Mouse (Mus musculus): ENCODE data around the gene Gm20388.
"Not testable (repeated sequence)": the region's sequence is repeated elsewhere in the genome, so short reads cannot be mapped to it uniquely, and the experiment has no call there.

The Gm20388 gene

DNA sequence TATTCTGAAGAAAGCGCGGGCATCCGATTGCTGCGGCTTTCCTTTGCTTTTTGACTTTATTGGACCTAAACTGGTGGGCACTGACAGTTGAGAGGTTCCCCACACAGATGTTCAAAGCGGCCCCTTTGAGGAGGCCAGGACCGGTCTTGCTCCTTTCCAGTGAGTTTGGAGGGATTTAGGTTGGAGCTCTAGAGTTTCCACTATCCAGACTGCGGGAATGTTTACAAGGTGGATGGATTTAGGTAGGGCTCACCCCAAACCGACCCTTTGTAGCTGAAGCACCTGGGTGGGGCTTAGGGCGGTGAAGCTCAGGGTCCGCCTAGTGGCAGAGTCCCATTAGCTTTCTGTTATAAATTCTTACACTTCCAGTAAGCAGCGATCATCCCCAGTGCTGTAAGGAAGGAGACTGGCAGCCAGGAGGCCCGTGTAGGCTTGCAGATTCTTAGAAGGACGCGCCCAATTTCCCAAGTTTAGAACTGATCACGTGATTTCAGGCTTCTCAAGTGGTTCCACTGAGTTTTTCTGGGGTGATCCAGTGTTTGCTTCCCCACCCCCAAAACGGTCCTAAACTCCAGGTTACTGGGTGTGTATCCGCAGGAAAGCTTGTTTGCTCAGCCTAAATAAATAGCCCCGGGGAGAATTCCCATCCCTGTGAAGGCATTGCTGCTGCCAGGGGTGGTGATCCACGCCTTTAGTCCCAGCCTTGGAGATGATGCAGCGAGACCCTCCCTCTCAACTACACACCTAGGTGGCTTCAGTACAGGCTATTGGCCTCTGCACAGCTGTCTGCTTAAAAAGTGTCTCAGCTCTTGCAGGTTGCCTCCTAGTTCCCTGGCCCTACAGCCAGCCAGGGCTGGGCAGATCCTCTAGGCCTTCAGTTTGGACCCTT lies 1680.8 kb downstream of the Gm20388 start:
- DNase-seq (ENCODE audit: inconsistent ontology term), result peak; percentile 54

DNA sequence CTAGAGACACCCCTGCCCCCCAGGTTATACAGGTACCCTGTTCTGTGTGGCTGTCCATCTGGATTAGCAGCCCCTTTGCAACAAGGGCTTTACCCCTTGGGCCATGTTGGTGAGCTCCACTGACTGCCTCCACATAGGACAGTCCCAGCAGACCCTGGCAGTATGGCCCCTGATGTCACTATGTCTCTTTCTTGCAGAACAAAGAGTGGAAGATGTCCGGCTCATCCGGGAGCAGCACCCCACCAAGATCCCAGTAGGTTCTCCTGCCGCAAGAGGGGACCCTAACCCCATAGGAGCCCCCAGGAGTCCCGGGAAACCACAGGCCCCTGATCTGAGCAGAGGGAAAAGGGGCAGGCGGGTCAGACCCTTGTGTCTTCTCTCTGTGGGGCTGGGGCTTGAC lies 1682.7 kb downstream of the Gm20388 start:
- DNase-seq (ENCODE audit: inconsistent ontology term), result no peak

DNA sequence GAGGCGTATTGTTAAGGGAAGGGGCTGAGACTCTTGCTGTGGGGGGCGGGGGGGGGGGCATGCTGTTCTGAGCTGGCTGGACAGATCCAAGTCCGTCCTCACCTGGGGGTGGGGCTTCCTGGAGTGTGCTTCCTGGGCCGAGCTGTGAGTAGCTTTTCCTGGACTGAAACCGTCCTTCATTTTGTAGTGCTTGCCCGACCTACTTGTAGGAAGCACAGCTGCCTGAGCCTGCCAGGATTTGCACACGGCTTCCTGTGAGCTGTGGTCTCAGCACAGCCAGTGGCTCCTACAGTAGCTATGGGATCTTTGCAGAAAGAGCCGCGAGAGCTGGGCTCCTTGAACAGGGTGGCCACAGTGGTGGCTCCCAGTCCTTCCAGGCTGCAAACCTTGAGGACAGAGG lies 1683.3 kb downstream of the Gm20388 start:
- DNase-seq (ENCODE audit: inconsistent ontology term), result no peak

DNA sequence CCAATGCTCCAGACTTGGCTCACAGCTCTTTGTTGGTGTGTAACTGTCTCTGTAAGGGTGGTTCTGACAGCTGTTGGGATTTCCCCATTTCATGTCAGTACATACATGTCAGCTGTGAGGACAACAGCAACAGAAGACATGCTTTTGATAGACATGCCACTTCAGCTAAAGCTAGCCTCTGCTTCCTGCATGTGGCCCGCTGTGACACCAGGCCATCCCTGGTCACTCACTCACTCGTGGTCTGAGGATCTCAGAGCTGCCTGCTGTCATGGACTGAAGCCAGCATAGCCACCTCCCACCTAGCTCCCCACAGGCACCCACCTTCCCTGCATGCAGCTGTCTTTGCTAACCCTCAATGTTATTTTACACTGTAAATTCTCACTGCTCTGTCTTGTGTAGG lies 1686.9 kb downstream of the Gm20388 start:
- not testable (repeated sequence) for DNase-seq (ENCODE audit: inconsistent ontology term)

DNA sequence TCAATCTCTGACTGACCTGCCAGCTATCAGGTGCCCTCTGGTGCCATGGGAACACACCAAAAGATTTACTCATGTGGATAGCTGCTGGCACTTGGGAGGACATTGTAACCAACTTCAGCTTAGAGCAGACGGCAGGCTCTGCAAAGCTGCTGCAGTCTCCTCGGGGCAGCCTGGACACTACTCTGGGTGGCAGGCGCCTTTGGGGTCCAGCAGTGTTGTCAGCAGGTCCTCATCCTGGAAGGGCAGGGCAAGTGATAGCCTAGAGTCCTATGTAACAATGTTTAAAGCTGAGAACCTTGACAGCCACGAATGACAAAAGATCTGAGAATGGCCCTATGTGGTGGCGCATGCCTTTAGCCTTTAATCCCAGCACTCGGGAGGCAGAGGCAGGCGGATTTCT lies 1687.5 kb downstream of the Gm20388 start:
- no peak for DNase-seq (ENCODE audit: inconsistent ontology term)

DNA sequence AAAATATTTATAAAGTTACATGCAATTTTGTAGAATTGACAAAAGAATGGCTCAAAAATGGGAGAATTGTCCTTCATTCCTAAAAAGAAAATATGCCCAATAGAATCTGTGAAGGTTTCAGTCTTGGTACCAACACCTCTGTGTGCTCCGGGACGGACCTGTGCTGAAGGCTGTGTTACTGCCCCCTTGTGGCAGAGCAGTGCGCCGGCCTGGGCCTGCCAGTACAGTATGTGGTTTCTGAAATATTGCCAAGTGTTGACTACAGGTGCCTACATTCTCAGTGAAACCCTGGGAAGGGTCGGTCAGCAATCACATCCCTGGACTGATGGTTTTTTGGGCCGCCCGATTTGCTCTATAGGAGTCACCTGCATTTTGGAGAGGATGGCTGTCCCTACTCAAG lies 1688.3 kb downstream of the Gm20388 start:
- peak; percentile 66 for DNase-seq (ENCODE audit: inconsistent ontology term)

DNA sequence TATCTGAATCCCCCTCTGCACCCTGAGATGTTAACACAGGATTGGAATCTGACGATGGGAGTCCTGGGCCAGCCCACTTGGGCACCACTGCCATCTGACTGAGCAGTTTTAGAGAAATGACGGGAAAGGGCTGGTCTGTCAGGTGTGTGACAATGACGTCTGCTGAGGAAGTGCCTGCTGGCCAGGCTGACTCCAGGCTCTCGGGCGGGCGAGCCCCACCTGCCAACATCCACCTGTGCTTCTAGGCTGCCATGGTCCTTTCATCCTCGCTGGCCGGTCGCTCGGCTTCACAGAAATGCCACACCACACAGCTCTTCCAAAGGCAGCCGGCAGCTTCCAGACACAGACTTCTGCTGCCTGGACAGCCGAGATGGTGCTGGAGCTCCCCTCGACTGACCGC lies 1689.2 kb downstream of the Gm20388 start:
- no peak for DNase-seq (ENCODE audit: inconsistent ontology term)

DNA sequence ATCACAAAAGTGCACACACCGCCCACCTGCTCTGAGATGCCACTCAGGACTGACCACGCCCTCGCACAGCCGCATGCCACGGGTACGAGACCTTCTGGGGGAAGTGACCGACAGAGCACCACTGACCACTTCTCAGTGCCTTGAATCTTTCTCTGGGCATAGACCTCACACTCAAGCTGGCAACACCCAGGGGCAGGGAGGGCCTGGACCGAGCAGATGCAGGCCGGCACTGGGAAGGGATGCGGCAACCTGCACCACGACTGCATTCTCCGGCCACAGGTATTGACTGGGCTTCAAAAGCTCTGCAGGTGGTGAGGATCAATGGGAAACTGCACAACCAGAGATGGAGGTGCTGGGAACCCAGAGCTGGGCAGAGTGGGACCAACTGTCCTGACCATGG lies 1691.8 kb downstream of the Gm20388 start:
- no peak for DNase-seq (ENCODE audit: inconsistent ontology term)

DNA sequence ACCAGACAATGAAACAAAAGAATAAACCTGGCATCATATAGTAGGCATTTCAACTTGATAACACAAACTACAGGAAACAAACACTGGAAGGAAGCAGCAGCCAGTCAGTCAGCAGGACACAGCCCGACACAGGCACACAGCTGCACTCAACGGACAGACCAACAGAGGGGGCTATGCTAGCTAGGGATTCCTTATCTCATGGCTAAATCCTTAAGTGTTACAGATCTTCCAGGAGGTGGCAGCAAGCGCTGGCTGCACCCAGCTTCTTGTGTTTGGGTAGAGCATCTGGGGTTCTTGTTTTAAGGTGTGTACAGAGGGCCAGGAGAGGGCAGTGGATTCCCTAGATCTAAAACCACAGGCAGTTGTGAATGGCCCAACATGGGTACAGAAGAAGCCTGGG lies 1692.2 kb downstream of the Gm20388 start:
- DNase-seq (ENCODE audit: inconsistent ontology term), result peak; percentile 61

DNA sequence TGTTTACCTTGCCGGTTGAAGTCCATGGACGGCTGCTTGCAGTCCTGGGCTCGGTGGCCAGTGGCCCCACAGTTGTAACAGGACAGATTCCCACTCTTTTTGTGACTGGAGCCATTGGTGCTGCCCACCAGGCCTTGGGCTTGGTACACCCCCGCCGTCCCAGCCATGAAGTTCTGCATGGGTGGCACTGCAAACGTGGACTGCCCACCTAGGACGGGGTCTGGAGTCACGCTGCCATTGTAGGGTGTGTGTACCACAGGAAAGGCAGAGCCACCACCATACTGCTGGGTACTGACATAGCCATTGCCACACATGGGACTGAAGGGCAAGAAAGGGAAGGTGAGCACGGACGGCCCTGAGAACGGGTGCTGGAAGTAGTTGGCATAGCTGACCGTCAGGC lies 1693.2 kb downstream of the Gm20388 start:
- no peak for DNase-seq (ENCODE audit: inconsistent ontology term)

DNA sequence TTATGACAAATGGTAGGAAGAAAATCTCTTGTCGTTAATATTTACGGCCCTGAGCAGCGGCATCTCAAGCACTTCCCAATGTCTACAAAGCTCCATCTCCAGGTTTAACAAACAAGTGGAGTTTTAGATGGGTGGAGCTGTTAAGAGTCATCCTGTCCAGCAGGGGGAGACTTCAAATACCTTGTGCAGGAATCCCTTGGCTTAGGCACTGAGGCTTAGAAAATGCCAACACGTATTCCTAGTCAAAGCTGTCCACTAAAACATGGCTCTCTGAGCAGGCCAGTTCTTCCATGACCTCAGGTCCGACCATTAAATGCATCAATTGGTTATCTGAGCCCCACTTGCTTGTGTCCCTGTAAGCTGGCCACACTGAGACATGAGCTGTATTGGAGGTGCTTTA lies 1697.0 kb downstream of the Gm20388 start:
- no peak for DNase-seq (ENCODE audit: inconsistent ontology term)

DNA sequence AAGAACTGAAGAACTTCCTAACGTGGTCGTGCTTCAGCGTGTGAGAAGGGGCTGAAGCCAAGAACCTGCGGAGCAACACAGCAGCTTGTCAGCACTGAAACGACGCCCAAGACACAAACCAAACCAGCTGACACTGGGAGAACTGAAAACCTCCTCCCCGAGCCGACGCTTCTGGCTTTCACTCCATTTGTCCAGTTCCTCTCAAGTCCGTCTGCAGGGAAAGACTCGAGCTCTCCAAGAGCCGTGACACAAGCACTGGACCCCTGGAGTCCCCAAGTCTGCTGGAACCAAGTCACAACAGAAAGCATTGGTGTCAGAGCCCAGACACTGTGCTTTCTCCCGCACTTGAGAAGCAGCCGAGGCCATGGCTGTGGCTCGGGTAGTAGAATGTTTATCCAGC lies 1698.6 kb downstream of the Gm20388 start:
- DNase-seq (ENCODE audit: inconsistent ontology term), result no peak

DNA sequence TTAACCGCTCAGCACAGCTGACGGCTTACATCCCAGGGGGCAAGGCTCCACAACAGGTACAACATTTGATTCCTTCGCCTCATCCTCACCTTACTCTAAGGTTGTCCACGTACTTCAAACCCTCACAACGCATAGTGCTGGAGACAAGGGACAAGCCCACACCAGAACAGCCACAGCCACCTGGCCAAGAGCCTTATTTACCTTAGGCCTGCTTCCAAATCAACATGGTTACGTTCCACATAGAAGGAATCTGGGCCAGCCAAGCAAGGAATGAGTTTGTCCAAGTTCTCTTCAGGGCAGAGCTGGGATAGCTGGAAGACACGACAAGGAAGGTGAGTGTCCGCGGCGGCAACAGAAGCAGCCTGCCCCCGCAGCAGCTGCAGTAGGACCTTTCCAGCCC lies 1699.3 kb downstream of the Gm20388 start:
- no peak for DNase-seq (ENCODE audit: inconsistent ontology term)

DNA sequence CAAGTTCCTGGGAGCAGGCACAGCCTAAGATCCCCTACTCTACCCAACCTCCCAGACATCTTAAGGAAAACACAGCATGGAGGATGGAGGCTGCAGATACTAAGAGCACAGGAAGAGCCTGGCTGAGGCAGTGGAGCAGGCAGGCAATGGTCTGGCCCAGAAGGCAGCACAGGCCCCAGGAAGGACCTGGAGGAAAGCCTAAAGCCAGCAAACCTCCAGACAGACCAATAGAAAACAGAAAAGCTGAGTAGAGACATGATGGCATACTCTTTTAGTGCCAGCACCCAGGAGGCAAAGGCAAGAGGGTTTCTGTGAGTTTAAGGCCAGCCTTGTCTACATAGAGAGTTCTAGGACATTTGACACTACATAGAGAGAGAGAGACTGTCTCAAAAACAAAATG lies 1702.8 kb downstream of the Gm20388 start:
- DNase-seq (ENCODE audit: inconsistent ontology term), result no peak

DNA sequence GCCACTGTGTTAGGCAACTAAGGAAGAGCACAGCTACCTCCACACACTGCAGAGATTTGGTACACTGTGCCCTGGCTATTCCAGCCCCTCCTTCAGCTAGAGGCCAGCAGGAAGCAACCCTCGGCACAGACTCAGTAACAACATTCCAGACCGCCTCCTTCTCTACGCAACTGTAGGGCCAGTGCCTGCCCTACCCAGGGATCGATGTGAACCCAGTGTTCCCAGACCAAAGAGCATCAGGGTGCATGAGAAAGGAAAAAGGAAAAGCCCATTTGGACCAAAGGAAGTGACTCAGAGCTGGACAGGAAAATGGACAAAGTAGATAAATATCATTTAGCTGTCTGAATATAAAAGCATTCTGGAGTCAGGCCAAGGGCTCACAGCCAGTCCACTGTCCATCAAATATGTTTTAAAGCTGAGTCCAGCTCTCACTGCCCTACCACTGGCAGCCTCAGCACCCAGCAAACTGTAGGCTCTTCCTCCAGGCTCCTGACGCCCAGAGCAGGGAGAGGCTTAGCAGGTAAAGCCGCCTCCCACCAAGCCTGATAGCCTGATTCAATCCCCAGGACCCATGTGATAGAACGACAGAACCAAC lies 1708.9 kb downstream of the Gm20388 start:
- DNase-seq (ENCODE audit: inconsistent ontology term), result peak; percentile 64

DNA sequence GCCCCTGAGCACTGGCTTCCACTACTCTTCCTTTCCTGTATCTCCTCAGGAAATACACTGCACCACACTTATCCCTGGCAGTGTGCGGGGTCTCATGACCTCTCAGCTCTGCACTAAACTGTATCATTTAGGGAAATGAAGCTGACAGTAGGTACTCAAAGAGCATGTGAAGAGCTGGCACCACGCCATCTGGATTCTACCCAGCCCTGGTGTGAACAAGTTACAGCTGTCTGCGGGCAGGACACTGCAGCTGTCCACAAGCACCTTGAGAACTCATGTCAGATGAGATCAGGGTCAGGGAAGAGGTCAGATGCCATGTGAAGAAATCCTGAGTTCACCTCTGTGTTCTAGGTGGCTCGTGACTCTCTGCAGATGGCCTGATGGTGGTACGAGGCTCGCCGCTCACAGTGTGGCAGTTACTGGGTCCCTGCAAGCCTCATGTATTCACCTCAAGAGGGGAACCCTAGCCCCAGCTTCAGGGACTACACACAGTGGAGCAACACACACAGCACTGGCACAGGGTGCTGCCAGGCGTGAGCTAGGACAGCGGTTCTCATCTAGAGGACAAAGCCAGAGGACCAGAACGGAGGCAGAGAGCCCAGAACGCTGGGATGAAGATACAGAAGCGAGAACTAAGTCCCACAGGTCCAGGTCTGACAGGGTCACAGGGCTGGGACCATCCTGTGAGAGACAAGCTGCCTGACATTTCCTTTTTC lies 1710.3 kb downstream of the Gm20388 start:
- no peak for DNase-seq (ENCODE audit: inconsistent ontology term)

DNA sequence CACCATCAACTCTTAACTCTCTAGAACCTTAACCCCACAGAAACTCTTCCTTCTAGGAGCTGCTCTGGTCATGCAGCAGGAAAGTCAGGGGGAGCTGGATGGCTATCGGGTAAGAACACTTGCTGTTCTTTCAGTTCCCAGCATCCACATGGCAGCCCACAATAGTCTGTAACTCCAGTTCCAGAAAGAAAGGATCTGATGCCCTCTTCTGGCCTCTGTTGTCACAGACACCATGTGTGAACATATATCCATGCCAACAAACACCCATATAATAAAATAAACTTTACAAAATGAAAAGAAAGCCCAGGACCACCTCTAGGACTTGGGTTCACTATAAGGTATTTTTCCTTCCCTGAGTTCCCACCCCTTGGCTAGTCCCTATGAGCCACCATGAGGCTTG lies 1711.2 kb downstream of the Gm20388 start:
- no peak for DNase-seq (ENCODE audit: inconsistent ontology term)

DNA sequence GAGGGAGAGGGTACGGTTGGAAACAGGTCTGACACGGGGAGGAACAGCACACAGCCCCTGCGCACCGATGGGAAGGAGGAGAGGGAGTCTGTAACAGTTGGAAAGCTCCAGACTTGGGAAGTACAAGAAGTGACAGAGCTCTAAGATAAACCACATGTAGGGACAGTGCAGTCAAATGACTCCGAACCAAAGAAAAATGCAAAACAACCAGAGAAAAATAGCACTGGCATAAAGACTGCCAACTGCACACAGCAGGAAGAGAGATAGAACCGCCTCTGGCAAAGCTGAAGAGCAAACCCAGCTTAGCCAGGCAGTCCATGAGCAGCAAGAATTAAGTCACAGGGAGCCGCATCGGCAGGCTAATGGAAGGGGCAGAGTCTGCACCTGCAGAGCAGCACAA lies 1712.4 kb downstream of the Gm20388 start:
- DNase-seq (ENCODE audit: inconsistent ontology term), result no peak

DNA sequence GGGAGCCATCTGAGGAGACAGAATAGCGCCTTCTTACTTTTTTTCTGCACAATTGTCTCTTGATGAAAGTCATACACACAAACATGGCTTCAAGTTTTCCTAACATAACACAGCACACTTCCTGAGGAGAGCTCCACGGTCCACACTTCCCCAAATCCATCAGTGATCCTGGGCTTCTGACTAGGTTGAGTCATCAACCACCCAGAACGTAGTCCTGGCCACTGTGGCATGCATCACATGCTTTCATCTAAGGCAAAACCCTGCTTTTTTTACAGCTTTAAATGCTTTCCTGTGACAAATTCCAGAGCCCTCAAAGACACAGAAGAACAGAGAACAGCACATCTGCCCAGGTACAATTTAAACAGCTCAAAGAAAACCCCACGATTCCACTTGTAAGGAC lies 1718.0 kb downstream of the Gm20388 start:
- DNase-seq (ENCODE audit: inconsistent ontology term), result no peak

DNA sequence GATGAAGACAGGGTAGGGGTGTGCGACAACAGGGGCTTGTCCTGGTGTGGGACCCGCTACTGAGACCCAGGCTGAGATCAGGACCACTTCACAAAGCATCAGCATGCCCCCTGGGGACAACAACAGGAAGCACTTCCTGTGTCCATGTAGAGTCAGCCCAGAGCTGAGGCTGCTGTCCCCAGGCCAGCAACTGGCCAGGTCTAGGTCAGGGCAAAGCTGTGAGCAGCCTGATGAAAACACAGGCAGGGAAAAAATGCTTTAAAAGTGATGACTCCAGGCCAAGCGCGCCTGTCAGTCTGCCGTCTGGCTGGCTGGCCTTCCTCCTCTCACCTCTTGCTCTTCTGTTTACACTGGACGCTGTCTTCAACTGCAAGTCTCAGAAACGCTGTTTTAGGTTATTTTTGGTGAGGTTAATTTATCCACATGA lies 1721.0 kb downstream of the Gm20388 start:
- DNase-seq (ENCODE audit: inconsistent ontology term), result peak; percentile 70

DNA sequence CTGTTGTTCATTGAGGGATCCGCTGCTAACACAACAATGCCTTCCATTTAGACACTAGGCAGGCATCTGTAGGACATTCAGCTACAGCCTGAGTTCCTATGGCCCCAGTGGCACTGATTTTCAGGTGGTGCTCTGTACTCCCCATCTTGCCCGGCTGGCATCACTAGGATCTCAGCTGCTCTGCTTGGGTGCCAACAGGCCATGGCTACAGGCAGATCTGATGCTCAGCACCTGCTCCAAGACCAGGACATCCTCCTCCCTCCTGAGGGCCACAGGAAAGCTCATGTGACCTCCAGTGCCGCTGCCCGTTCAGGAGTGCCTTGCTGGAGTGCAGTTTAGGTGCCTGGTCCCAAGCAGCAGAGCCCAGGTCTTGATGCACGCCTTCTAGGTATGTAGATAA lies 1721.8 kb downstream of the Gm20388 start:
- DNase-seq (ENCODE audit: inconsistent ontology term), result no peak

DNA sequence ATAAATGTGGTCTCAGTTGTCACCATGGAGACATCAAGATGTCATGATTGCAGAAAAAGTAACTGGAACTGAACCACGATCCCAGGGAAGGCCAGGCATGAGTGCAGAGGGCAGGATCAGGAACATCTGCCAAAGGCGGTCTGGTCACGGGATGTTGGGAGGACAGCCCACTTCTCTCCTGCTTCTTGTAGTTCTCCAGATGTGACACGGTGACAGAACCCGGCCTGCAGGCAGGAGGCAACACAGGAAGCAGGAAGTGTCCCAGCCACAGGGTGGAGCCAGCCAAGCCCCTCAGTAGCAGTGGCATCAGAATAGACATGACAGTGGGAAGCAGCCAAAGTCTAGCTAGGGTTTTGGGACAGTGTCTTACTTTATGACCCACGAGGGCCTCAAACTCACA lies 1724.9 kb downstream of the Gm20388 start:
- DNase-seq (ENCODE audit: inconsistent ontology term), result no peak

DNA sequence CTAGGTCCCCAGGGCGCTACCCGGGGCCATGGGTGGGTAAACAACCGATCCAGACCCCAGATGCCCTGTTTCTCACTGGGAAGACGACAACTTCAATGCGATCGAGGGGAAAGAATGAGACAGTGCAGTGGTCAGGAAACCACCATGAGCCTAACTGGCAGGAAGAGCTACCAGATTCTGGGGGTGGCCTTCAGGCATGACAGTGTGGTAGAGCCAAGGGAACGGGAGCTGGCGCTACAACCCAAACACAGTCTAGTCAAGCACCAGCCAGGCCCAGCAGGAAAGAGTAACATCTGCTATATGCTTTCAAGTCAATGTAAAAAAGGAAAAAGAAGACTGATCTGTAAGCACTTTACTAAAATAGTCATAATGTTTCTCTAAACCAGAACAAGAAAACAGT lies 1725.5 kb downstream of the Gm20388 start:
- DNase-seq (ENCODE audit: inconsistent ontology term), result no peak

All from Muller cell, postnatal 12 days (primary cell).